Mouse (Mus musculus): Measurements from ENCODE around the gene Ngly1. TPM values are rescaled to one million over a fixed set of nuclear protein-coding genes. Genes with fewer than 3 reads are reported as not detected.

Gene Ngly1
- total RNA-seq, 1 experiment, result 6.9 TPM

- DNase-seq (ENCODE audit: low read depth, low spot score), result no peak
- in situ Hi-C loops (cut with MboI; ENCODE audit: low sequenced_read_pairs in 2 of 2, unreplicated experiment in 2 of 2), result no loop called here
- H3K36me3 ChIP-seq (ENCODE audit: control insufficient read depth, insufficient read depth, low read length, poor library complexity, severe bottlenecking), result no peaks in the 10 kb centered on the region
- H3K27ac ChIP-seq (ENCODE audit: insufficient read depth, low read depth, low read length, poor library complexity, severe bottlenecking), result no peak overlapping the region
- no peaks in the 10 kb centered on the region for H3K9me3 ChIP-seq (ENCODE audit: control insufficient read depth, insufficient read depth, low read depth, low read length)
- no peak overlapping the region for H3K9ac ChIP-seq (ENCODE audit: insufficient read depth, low read depth, low read length, poor library complexity, severe bottlenecking)
- no peak overlapping the region for H3K4me3 ChIP-seq (ENCODE audit: insufficient read depth in 1 of 2, low read depth in 1 of 2, low read length in 2 of 2, poor library complexity in 1 of 2, severe bottlenecking in 1 of 2)
- TF ChIP-seq CHD2 (IDR thresholded peaks at IDR 0.05; ENCODE audit: low read depth, low read length) (no peak), ZC3H11A (IDR thresholded peaks at IDR 0.05; ENCODE audit: borderline replicate concordance, low read depth, low read length) (no peak), MAFK (IDR thresholded peaks at IDR 0.05; ENCODE audit: insufficient read depth, low read depth, low read length) (no peak), ZNF384 (IDR thresholded peaks at IDR 0.05; ENCODE audit: low read depth, low read length) (no peak), HCFC1 (IDR thresholded peaks at IDR 0.05; ENCODE audit: borderline replicate concordance, insufficient read depth, low read length) (no peak)
- no peaks in the 10 kb centered on the region for H3K4me1 ChIP-seq (ENCODE audit: control insufficient read depth in 2 of 2, insufficient read depth in 2 of 2, low read length in 2 of 2, poor library complexity in 1 of 2)
Observed at GRCm38 (mm10) chr14:16261869-16262268, 12.8 kb downstream of the Ngly1 start.

GRCm38 (mm10) chr14:16267028-16267427 lies 17.9 kb downstream of the Ngly1 start:
- Histone ChIP-seq H3K4me3 (ENCODE audit: insufficient read depth in 1 of 2, low read depth in 1 of 2, low read length in 2 of 2, poor library complexity in 1 of 2, severe bottlenecking in 1 of 2) (no peak overlapping the region), H3K9ac (ENCODE audit: insufficient read depth, low read depth, low read length, poor library complexity, severe bottlenecking) (no peak overlapping the region), H3K36me3 (ENCODE audit: control insufficient read depth, insufficient read depth, low read length, poor library complexity, severe bottlenecking) (no peaks in the 10 kb centered on the region), H3K4me1 (ENCODE audit: control insufficient read depth in 2 of 2, insufficient read depth in 2 of 2, low read length in 2 of 2, poor library complexity in 1 of 2) (no peaks in the 10 kb centered on the region), H3K27ac (ENCODE audit: insufficient read depth, low read depth, low read length, poor library complexity, severe bottlenecking) (no peak overlapping the region), H3K9me3 (ENCODE audit: control insufficient read depth, insufficient read depth, low read depth, low read length) (no peaks in the 10 kb centered on the region)
- TF ChIP-seq CHD2 (IDR thresholded peaks at IDR 0.05; ENCODE audit: low read depth, low read length), result no peak
- TF ChIP-seq HCFC1 (IDR thresholded peaks at IDR 0.05; ENCODE audit: borderline replicate concordance, insufficient read depth, low read length), result no peak
- TF ChIP-seq ZNF384 (IDR thresholded peaks at IDR 0.05; ENCODE audit: low read depth, low read length), result no peak
- no peak for TF ChIP-seq MAFK (IDR thresholded peaks at IDR 0.05; ENCODE audit: insufficient read depth, low read depth, low read length)
- no peak for TF ChIP-seq ZC3H11A (IDR thresholded peaks at IDR 0.05; ENCODE audit: borderline replicate concordance, low read depth, low read length)
- DNase-seq (ENCODE audit: low read depth, low spot score), result no peak
- in situ Hi-C loops (cut with MboI; ENCODE audit: low sequenced_read_pairs in 2 of 2, unreplicated experiment in 2 of 2), result no loop called here

GRCm38 (mm10) chr14:16269776-16270175 lies 20.7 kb downstream of the Ngly1 start:
- no peaks in the 10 kb centered on the region for H3K36me3 ChIP-seq (ENCODE audit: control insufficient read depth, insufficient read depth, low read length, poor library complexity, severe bottlenecking)
- no peak for TF ChIP-seq HCFC1 (IDR thresholded peaks at IDR 0.05; ENCODE audit: borderline replicate concordance, insufficient read depth, low read length)
- TF ChIP-seq ZNF384 (IDR thresholded peaks at IDR 0.05; ENCODE audit: low read depth, low read length), result no peak
- no peak for TF ChIP-seq ZC3H11A (IDR thresholded peaks at IDR 0.05; ENCODE audit: borderline replicate concordance, low read depth, low read length)
- in situ Hi-C loops (cut with MboI; ENCODE audit: low sequenced_read_pairs in 2 of 2, unreplicated experiment in 2 of 2), result no loop called here
- H3K4me1 ChIP-seq (ENCODE audit: control insufficient read depth in 2 of 2, insufficient read depth in 2 of 2, low read length in 2 of 2, poor library complexity in 1 of 2), result no peaks in the 10 kb centered on the region
- H3K9ac ChIP-seq (ENCODE audit: insufficient read depth, low read depth, low read length, poor library complexity, severe bottlenecking), result no peak overlapping the region
- no peak overlapping the region for H3K27ac ChIP-seq (ENCODE audit: insufficient read depth, low read depth, low read length, poor library complexity, severe bottlenecking)
- H3K4me3 ChIP-seq (ENCODE audit: insufficient read depth in 1 of 2, low read depth in 1 of 2, low read length in 2 of 2, poor library complexity in 1 of 2, severe bottlenecking in 1 of 2), result no peak overlapping the region
- no peaks in the 10 kb centered on the region for H3K9me3 ChIP-seq (ENCODE audit: control insufficient read depth, insufficient read depth, low read depth, low read length)
- DNase-seq (ENCODE audit: low read depth, low spot score), result no peak

GRCm38 (mm10) chr14:16273677-16274076 lies 24.6 kb downstream of the Ngly1 start:
- TF ChIP-seq MAFK (IDR thresholded peaks at IDR 0.05; ENCODE audit: insufficient read depth, low read depth, low read length), result no peak
- no peak for TF ChIP-seq HCFC1 (IDR thresholded peaks at IDR 0.05; ENCODE audit: borderline replicate concordance, insufficient read depth, low read length)
- TF ChIP-seq ZC3H11A (IDR thresholded peaks at IDR 0.05; ENCODE audit: borderline replicate concordance, low read depth, low read length), result no peak
- TF ChIP-seq CHD2 (IDR thresholded peaks at IDR 0.05; ENCODE audit: low read depth, low read length), result no peak
- no peak for TF ChIP-seq ZNF384 (IDR thresholded peaks at IDR 0.05; ENCODE audit: low read depth, low read length)
- Histone ChIP-seq H3K4me3 (ENCODE audit: insufficient read depth in 1 of 2, low read depth in 1 of 2, low read length in 2 of 2, poor library complexity in 1 of 2, severe bottlenecking in 1 of 2) (no peak overlapping the region), H3K4me1 (ENCODE audit: control insufficient read depth in 2 of 2, insufficient read depth in 2 of 2, low read length in 2 of 2, poor library complexity in 1 of 2) (no peaks in the 10 kb centered on the region), H3K9me3 (ENCODE audit: control insufficient read depth, insufficient read depth, low read depth, low read length) (no peaks in the 10 kb centered on the region), H3K9ac (ENCODE audit: insufficient read depth, low read depth, low read length, poor library complexity, severe bottlenecking) (no peak overlapping the region), H3K36me3 (ENCODE audit: control insufficient read depth, insufficient read depth, low read length, poor library complexity, severe bottlenecking) (no peaks in the 10 kb centered on the region), H3K27ac (ENCODE audit: insufficient read depth, low read depth, low read length, poor library complexity, severe bottlenecking) (no peak overlapping the region)
- no peak for DNase-seq (ENCODE audit: low read depth, low spot score)
- in situ Hi-C loops (cut with MboI; ENCODE audit: low sequenced_read_pairs in 2 of 2, unreplicated experiment in 2 of 2), result no loop called here

GRCm38 (mm10) chr14:16279196-16279595 lies 30.1 kb downstream of the Ngly1 start:
- Histone ChIP-seq H3K4me1 (ENCODE audit: control insufficient read depth in 2 of 2, insufficient read depth in 2 of 2, low read length in 2 of 2, poor library complexity in 1 of 2) (no peaks in the 10 kb centered on the region), H3K9me3 (ENCODE audit: control insufficient read depth, insufficient read depth, low read depth, low read length) (no peaks in the 10 kb centered on the region), H3K36me3 (ENCODE audit: control insufficient read depth, insufficient read depth, low read length, poor library complexity, severe bottlenecking) (no peaks in the 10 kb centered on the region), H3K4me3 (ENCODE audit: insufficient read depth in 1 of 2, low read depth in 1 of 2, low read length in 2 of 2, poor library complexity in 1 of 2, severe bottlenecking in 1 of 2) (no peak overlapping the region), H3K27ac (ENCODE audit: insufficient read depth, low read depth, low read length, poor library complexity, severe bottlenecking) (no peak overlapping the region), H3K9ac (ENCODE audit: insufficient read depth, low read depth, low read length, poor library complexity, severe bottlenecking) (no peak overlapping the region)
- in situ Hi-C loops (cut with MboI; ENCODE audit: low sequenced_read_pairs in 2 of 2, unreplicated experiment in 2 of 2), result no loop called here
- TF ChIP-seq ZC3H11A (IDR thresholded peaks at IDR 0.05; ENCODE audit: borderline replicate concordance, low read depth, low read length) (no peak), ZNF384 (IDR thresholded peaks at IDR 0.05; ENCODE audit: low read depth, low read length) (no peak), CHD2 (IDR thresholded peaks at IDR 0.05; ENCODE audit: low read depth, low read length) (no peak), MAFK (IDR thresholded peaks at IDR 0.05; ENCODE audit: insufficient read depth, low read depth, low read length) (no peak), HCFC1 (IDR thresholded peaks at IDR 0.05; ENCODE audit: borderline replicate concordance, insufficient read depth, low read length) (no peak)
- DNase-seq (ENCODE audit: low read depth, low spot score), result no peak
